Comparison of ENCODE assay signal across 19 mouse cellular contexts in the genomic region with DNA sequence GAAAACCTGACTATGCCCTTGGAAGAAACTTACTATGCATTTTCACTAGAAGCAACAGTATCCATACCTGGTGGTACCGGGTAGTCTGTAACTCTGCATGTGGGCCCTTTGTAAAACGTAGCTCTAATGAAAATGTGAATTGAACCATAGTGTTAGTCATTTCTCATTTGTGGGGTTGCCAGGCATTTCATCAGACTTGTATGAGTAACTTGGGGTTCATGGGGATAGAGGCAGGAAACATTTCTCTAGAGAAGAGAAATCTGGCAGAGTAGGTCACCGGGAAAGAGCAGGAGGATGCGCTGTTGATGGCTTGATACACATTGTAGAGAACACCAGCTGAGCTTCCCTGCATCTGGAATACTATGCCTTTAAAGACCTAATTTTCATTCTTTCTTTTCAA.
"Had no signal": no experiment of that assay in that cellular context is flagged by ENCODE, and none has a peak within 500 bp of the region (broad histone marks: within the 10 kb centered on the region; RNA-seq: fewer than 3 reads in every experiment).

No protein-coding gene starts in this region.

- H3K9me3 ChIP-seq: limb, embryonic 12.5 days; limb, embryonic 15.5 days; midbrain, embryonic 12.5 days; midbrain, embryonic 15.5 days; neural tube, embryonic 13.5 days had no signal

- DNase-seq: kidney, postnatal 25 days; layer of hippocampus, adult 9-11 months; left cerebral cortex, postnatal 4 days; liver, postnatal 0 days; lung, embryonic 14.5 days; retina, postnatal 1 day; right cerebral cortex, postnatal 25 days; thymus, adult 2 months; thymus, postnatal 14 days had no signal

- H3K4me3 ChIP-seq: layer of hippocampus, adult 2 months; left cerebral cortex, adult 2 months; limb, embryonic 12.5 days; limb, embryonic 15.5 days; midbrain, embryonic 12.5 days; midbrain, embryonic 15.5 days; neural tube, embryonic 13.5 days had no signal

- H3K27me3 ChIP-seq: limb, embryonic 12.5 days; limb, embryonic 15.5 days; midbrain, embryonic 12.5 days; midbrain, embryonic 15.5 days; neural tube, embryonic 13.5 days had no signal

- H3K4me1 ChIP-seq: midbrain, embryonic 15.5 days; neural tube, embryonic 13.5 days had no signal

- H3K36me3 ChIP-seq: limb, embryonic 12.5 days; limb, embryonic 15.5 days; midbrain, embryonic 12.5 days; midbrain, embryonic 15.5 days; neural tube, embryonic 13.5 days had no signal

- H3K27ac ChIP-seq: kidney, postnatal 0 days; layer of hippocampus, adult 2 months; left cerebral cortex, adult 2 months; limb, embryonic 12.5 days; limb, embryonic 15.5 days; liver, embryonic 14.5 days; macrophage; midbrain, embryonic 12.5 days; midbrain, embryonic 15.5 days; neural tube, embryonic 13.5 days had no signal
